Mouse (Mus musculus) gastrocnemius, postnatal 36 days (tissue): ENCODE data around the gene Rad51c. TPM values are rescaled to one million over a fixed set of nuclear protein-coding genes. Genes with fewer than 3 reads are reported as not detected.
A peak's percentile ranks its signal among the peaks of the same experiment; 100 is the strongest.

Experiments used
- DNase-seq, 2 experiments: peaks; one replicate each; pipeline ENCODE4 v3.0.0; 2022
- intact Hi-C: fragments of 180-260 bp; cut with DNase I; formaldehyde crosslinking; loops from one replicate; pipeline ENCODE4 v1.15.1; 2025
- total RNA-seq, 2 experiments: library from RNA; stranded (reverse); gene quantifications; 2 replicates each; pipeline ENCODE4 v1.2.3; 2021

The Rad51c gene
- total RNA-seq, 2 experiments from 2014 or later, result 0.32 to 0.41 TPM

GRCm38 (mm10) chr11:87385676-87386075 is 19.1 kb downstream of the Rad51c start:
- no peak for DNase-seq
- intact Hi-C loops, result no loop called here

- no peak for DNase-seq
- intact Hi-C loops, result no loop called here
These were observed 20.2 kb downstream of the Rad51c start for GRCm38 (mm10) chr11:87384551-87384950.

- intact Hi-C loops, result no loop called here
- DNase-seq, result no peak
These were observed 36.7 kb downstream of the Rad51c start for GRCm38 (mm10) chr11:87367865-87368580.

- intact Hi-C loops, result no loop called here
- DNase-seq, result no peak
These were observed 37.7 kb downstream of the Rad51c start for GRCm38 (mm10) chr11:87367061-87367460.

GRCm38 (mm10) chr11:87365120-87365519 is 39.6 kb downstream of the Rad51c start:
- no peak for DNase-seq
- intact Hi-C loops, result no loop called here

- no peak for DNase-seq
- intact Hi-C loops, result no loop called here
These were observed 45.5 kb downstream of the Rad51c start for GRCm38 (mm10) chr11:87359262-87359612.

GRCm38 (mm10) chr11:87358331-87359261 is 46.2 kb downstream of the Rad51c start, which contains the start of gene Ppm1e:
TSS of gene Ppm1e (minus strand) at chr11:87359023.
- peak; percentile 13 to 39 for DNase-seq
- intact Hi-C loops, result no loop called here

- intact Hi-C loops, result no loop called here
- DNase-seq, result no peak
These were observed 47.1 kb downstream of the Rad51c start for GRCm38 (mm10) chr11:87357317-87358300.

- intact Hi-C loops, result no loop called here
These were observed 49.9 kb downstream of the Rad51c start for GRCm38 (mm10) chr11:87354861-87355260.

GRCm38 (mm10) chr11:87353646-87354170 is 51.0 kb downstream of the Rad51c start:
- DNase-seq, result no peak
- intact Hi-C loops, result no loop called here

More at GRCm38 (mm10) chr11:87354861-87355260, 49.9 kb downstream of the Rad51c start:
- DNase-seq, result no peak

Other genes with a start within 250 kb of the Rad51c start
- under 1 TPM; 0.32 to 0.46 TPM for gene Ppm1e, start 45.9 kb downstream of the Rad51c start, total RNA-seq
- gene Tex14, start 111 bp upstream of the Rad51c start, total RNA-seq, result not detected
- not detected for gene Gm11492, start 161.7 kb upstream of the Rad51c start, total RNA-seq
- gene Sept4, start 163.9 kb upstream of the Rad51c start, total RNA-seq, result 10 to 100 TPM; 11.3 to 11.9 TPM
- 10 to 100 TPM in 1 of 2 experiments, 1 to 10 TPM in 1; 8.9 to 13.4 TPM for gene Mtmr4, start 187.2 kb upstream of the Rad51c start, total RNA-seq
- gene Hsf5, start 212.2 kb upstream of the Rad51c start, total RNA-seq, result not detected